Mouse (Mus musculus) CH12.LX (cell line): Measurements from ENCODE around the gene Cald1. TPM values are rescaled to one million over a fixed set of nuclear protein-coding genes. Genes with fewer than 3 reads are reported as not detected.

Source experiments
- DNase-seq: peaks from one replicate; pipeline ENCODE4 v3.0.0-alpha.2; 2013; ENCODE audit errors: extremely low read depth
- H3K27ac ChIP-seq: 2 replicates; pipeline ENCODE4 v1.5.1; 2012; ENCODE audit warnings: low read depth, mild to moderate bottlenecking, control low read depth, moderate library complexity; ENCODE audit not compliant: insufficient read depth
- H3K27me3 ChIP-seq: replicated peaks from 2 replicates; pipeline ENCODE3; 2012; ENCODE audit warnings: inconsistent platforms
- H3K36me3 ChIP-seq, 2 experiments: replicated peaks in 1 of 2; 2 replicates each; pipeline versions ENCODE3 to v1.6.1; 2012; ENCODE audit warnings: inconsistent platforms in 1 of 2, low read length in 1 of 2, mild to moderate bottlenecking in 1 of 2, mixed read lengths in 1 of 2, moderate library complexity in 1 of 2; ENCODE audit not compliant: control insufficient read depth in 1 of 2, insufficient read depth in 1 of 2
- H3K4me1 ChIP-seq, 2 experiments: 2 replicates each; pipeline ENCODE4 v1.6.1; 2012; ENCODE audit warnings: inconsistent platforms in 1 of 2, moderate library complexity in 1 of 2; ENCODE audit not compliant: insufficient read depth in 2 of 2, control insufficient read depth in 1 of 2
- H3K4me2 ChIP-seq: 2 replicates; pipeline ENCODE4 v1.6.1; 2012; ENCODE audit warnings: low read depth, mild to moderate bottlenecking, control low read depth; ENCODE audit not compliant: poor library complexity, insufficient read depth, severe bottlenecking
- H3K4me3 ChIP-seq, 3 experiments: fragments of 150-350 bp in 1 of 3; sonication (generic) in 1 of 3; replicated peaks in 1 of 3; 2 replicates each; pipeline versions ENCODE3 to v1.5.1; 2011 to 2012; ENCODE audit warnings: low read depth in 2 of 3, low read length in 2 of 3, mild to moderate bottlenecking in 2 of 3, moderate library complexity in 2 of 3, control low read depth in 1 of 3, improper control_type of control experiment in 1 of 3, inconsistent platforms in 1 of 3, mixed read lengths in 1 of 3; ENCODE audit not compliant: poor library complexity in 1 of 3
- H3K79me2 ChIP-seq: replicated peaks from 2 replicates; pipeline ENCODE4 v1.6.1; 2012; ENCODE audit warnings: mild to moderate bottlenecking, moderate library complexity; ENCODE audit not compliant: control insufficient read depth, poor library complexity, insufficient read depth, severe bottlenecking; ENCODE audit errors: extremely low read depth
- H3K9ac ChIP-seq: 2 replicates; pipeline ENCODE4 v1.6.1; 2012; ENCODE audit warnings: low read depth, mild to moderate bottlenecking, control low read depth, moderate library complexity; ENCODE audit not compliant: insufficient read depth
- H3K9me3 ChIP-seq: replicated peaks from 2 replicates; pipeline ENCODE3; 2012; ENCODE audit warnings: low read length, inconsistent platforms, mixed read lengths
- BHLHE40 ChIP-seq: IDR thresholded peaks from 2 replicates; pipeline ENCODE4 v1.6.1; 2011; ENCODE audit warnings: mild to moderate bottlenecking, low read depth, low read length, improper control_type of control experiment
- CHD1 ChIP-seq: IDR thresholded peaks from 2 replicates; pipeline ENCODE4 v1.6.1; 2012; ENCODE audit warnings: low read depth, low read length, improper control_type of control experiment, inconsistent platforms
- CHD2 ChIP-seq: IDR thresholded peaks from 2 replicates; pipeline ENCODE4 v1.6.1; 2011; ENCODE audit warnings: low read length, improper control_type of control experiment
- ELF1 ChIP-seq: IDR thresholded peaks from 2 replicates; pipeline ENCODE4 v1.6.1; 2014; ENCODE audit warnings: low read depth, mild to moderate bottlenecking, inconsistent platforms, low read length, improper control_type of control experiment
- EP300 ChIP-seq: IDR thresholded peaks from 2 replicates; pipeline ENCODE4 v1.6.1; 2011; ENCODE audit warnings: low read length, improper control_type of control experiment
- ETS1 ChIP-seq: conservative IDR thresholded peaks from 2 replicates; pipeline ENCODE4 v1.6.1; 2012; ENCODE audit warnings: low read depth, mild to moderate bottlenecking, inconsistent platforms, low read length, improper control_type of control experiment, moderate library complexity
- GABPA ChIP-seq: IDR thresholded peaks from 2 replicates; pipeline ENCODE4 v1.6.1; 2012; ENCODE audit warnings: low read depth, low read length, improper control_type of control experiment, inconsistent platforms; ENCODE audit not compliant: insufficient replicate concordance
- HCFC1 ChIP-seq: IDR thresholded peaks from 2 replicates; pipeline ENCODE4 v1.6.1; 2012; ENCODE audit warnings: low read depth, mild to moderate bottlenecking, inconsistent platforms, low read length, improper control_type of control experiment
- IRF4 ChIP-seq: IDR thresholded peaks from 2 replicates; pipeline ENCODE4 v1.6.1; 2014; ENCODE audit warnings: low read depth, mild to moderate bottlenecking, inconsistent platforms, low read length, improper control_type of control experiment
- MAFK ChIP-seq: IDR thresholded peaks from 2 replicates; pipeline ENCODE4 v1.6.1; 2011; ENCODE audit warnings: low read length, improper control_type of control experiment; ENCODE audit not compliant: insufficient replicate concordance
- MAX ChIP-seq: IDR thresholded peaks from 2 replicates; pipeline ENCODE4 v1.6.1; 2011; ENCODE audit warnings: low read length, improper control_type of control experiment
- MAZ ChIP-seq: IDR thresholded peaks from 2 replicates; pipeline ENCODE4 v1.6.1; 2012; ENCODE audit warnings: low read depth, mild to moderate bottlenecking, inconsistent platforms, low read length, improper control_type of control experiment, moderate library complexity
- MYC ChIP-seq: IDR thresholded peaks from 2 replicates; pipeline ENCODE4 v1.6.1; 2011; ENCODE audit warnings: low read depth, mild to moderate bottlenecking, improper control_type of control experiment, low read length
- NELFE ChIP-seq: IDR thresholded peaks from 2 replicates; pipeline ENCODE4 v1.6.1; 2011; ENCODE audit warnings: low read depth, low read length, improper control_type of control experiment
- NRF1 ChIP-seq: IDR thresholded peaks from 2 replicates; pipeline ENCODE4 v1.6.1; 2014; ENCODE audit warnings: low read depth, mild to moderate bottlenecking, inconsistent platforms, low read length, improper control_type of control experiment, moderate library complexity
- POLR2AphosphoS2 ChIP-seq: IDR thresholded peaks from 2 replicates; pipeline ENCODE4 v1.6.1; 2011; ENCODE audit warnings: low read depth, low read length, improper control_type of control experiment
- RAD21 ChIP-seq: IDR thresholded peaks from 2 replicates; pipeline ENCODE4 v1.6.1; 2011; ENCODE audit warnings: low read depth, mild to moderate bottlenecking, low read length, improper control_type of control experiment, moderate library complexity
- RCOR1 ChIP-seq: conservative IDR thresholded peaks from 2 replicates; pipeline ENCODE4 v1.6.1; 2012; ENCODE audit warnings: low read depth, mild to moderate bottlenecking, inconsistent platforms, low read length, improper control_type of control experiment
- SMC3 ChIP-seq: IDR thresholded peaks from 2 replicates; pipeline ENCODE4 v1.6.1; 2011; ENCODE audit warnings: low read depth, low read length, improper control_type of control experiment
- TBP ChIP-seq: conservative IDR thresholded peaks from 2 replicates; pipeline ENCODE4 v1.6.1; 2011; ENCODE audit warnings: low read depth, low read length, improper control_type of control experiment
- TCF12 ChIP-seq: IDR thresholded peaks from 2 replicates; pipeline ENCODE4 v1.6.1; 2014; ENCODE audit warnings: low read depth, mild to moderate bottlenecking, inconsistent platforms, low read length, improper control_type of control experiment
- UBTF ChIP-seq: IDR thresholded peaks from 2 replicates; pipeline ENCODE4 v1.6.1; 2012; ENCODE audit warnings: low read depth, mild to moderate bottlenecking, inconsistent platforms, low read length, improper control_type of control experiment, moderate library complexity
- USF1 ChIP-seq: IDR thresholded peaks from 2 replicates; pipeline ENCODE4 v1.6.1; 2014; ENCODE audit warnings: low read depth, mild to moderate bottlenecking, inconsistent platforms, low read length, improper control_type of control experiment
- USF2 ChIP-seq: conservative IDR thresholded peaks from 2 replicates; pipeline ENCODE4 v1.6.1; 2011; ENCODE audit warnings: low read depth, low read length, improper control_type of control experiment
- ZC3H11A ChIP-seq: IDR thresholded peaks from 2 replicates; pipeline ENCODE4 v1.6.1; 2012; ENCODE audit warnings: low read depth, mild to moderate bottlenecking, inconsistent platforms, low read length, improper control_type of control experiment
- ZNF384 ChIP-seq: IDR thresholded peaks from 2 replicates; pipeline ENCODE4 v1.6.1; 2012; ENCODE audit warnings: low read depth, low read length, improper control_type of control experiment, inconsistent platforms
- dilution Hi-C: fragments of 300-500 bp; cut with MboI; formaldehyde crosslinking; loops from 2 replicates; pipeline ENCODE4 v1.14.3; 2020; ENCODE audit warnings: low sequenced_read_pairs; ENCODE audit not compliant: extremely low pct_unique_long_range_greater_than_20kb, extremely low pct_ligation_motif_present
- in situ Hi-C: fragments of 300-500 bp; cut with MboI; formaldehyde crosslinking; loops from 3 replicates; pipeline ENCODE4 v1.14.3; 2019; ENCODE audit warnings: low sequenced_read_pairs, low pct_ligation_motif_present, low pct_unique_long_range_greater_than_20kb, mixed read lengths
- polyA plus RNA-seq: library from polyadenylated mRNA; unstranded; fragments of >175 nt; gene quantifications from 2 replicates; pipeline ENCODE4 v1.2.1, GENCODE M21; 2012; ENCODE audit warnings: low read depth; ENCODE audit not compliant: insufficient read length
- total RNA-seq, 2 experiments: library from RNA; depleted of rRNA; stranded (reverse); fragments of 300-350 nt in 1 of 2; fragments of >200 nt in 1 of 2; gene quantifications; 2 replicates each; pipeline ENCODE4 v1.2.3; 2012 to 2014

Gene Cald1
- total and polyA plus RNA-seq, 3 experiments: 0.55 to 4.0 (median 1.1) TPM

DNA sequence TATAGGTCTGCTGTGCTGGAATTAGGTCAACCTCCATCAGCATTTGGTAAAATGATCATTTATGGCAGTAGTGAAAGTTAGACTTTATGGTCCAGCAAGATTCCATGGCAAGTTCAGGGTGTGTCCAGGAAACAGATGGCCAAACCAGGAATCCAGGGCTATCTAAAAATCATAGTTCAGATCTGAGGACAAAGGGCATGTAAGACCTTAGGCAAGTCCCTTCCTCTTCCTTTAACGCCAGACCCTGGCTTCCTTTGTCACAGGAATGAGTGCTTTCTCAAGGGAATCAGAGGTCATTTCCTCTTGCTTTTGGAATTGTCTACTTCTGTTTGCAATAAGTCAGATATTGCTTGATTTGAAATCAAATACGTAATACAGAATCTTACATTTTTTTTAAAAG, 90.7 kb downstream of the Cald1 start:
- Histone ChIP-seq H3K9me3 (no peaks in the 10 kb centered on the region), H3K27me3 (no peaks in the 10 kb centered on the region), H3K27ac (no peak overlapping the region), H3K4me1 (peaks cover 2 to 7% of the 10 kb centered on the region in 2 experiments; a peak in 3 of 4 replicates), H3K4me3 (no peak overlapping the region), H3K79me2 (no peaks in the 10 kb centered on the region), H3K9ac (no peak overlapping the region), H3K4me2 (no peak overlapping the region), H3K36me3 (no peaks in the 10 kb centered on the region)
- in situ Hi-C loops: no loop called here
- dilution Hi-C loops: no loop called here
- DNase-seq: no peak
- no peak for TF ChIP-seq MYC
- no peak for TF ChIP-seq CHD1
- no peak for TF ChIP-seq MAZ
- TF ChIP-seq NRF1: no peak
- no peak for TF ChIP-seq ELF1
- TF ChIP-seq ZC3H11A: no peak
- TF ChIP-seq MAFK: no peak
- no peak for TF ChIP-seq ETS1
- no peak for TF ChIP-seq HCFC1
- TF ChIP-seq SMC3: no peak
- TF ChIP-seq POLR2AphosphoS2: no peak
- TF ChIP-seq BHLHE40: no peak
- no peak for TF ChIP-seq RCOR1
- no peak for TF ChIP-seq TCF12
- TF ChIP-seq RAD21: no peak
- no peak for TF ChIP-seq EP300
- TF ChIP-seq GABPA: no peak
- no peak for TF ChIP-seq TBP
- no peak for TF ChIP-seq ZNF384

DNA sequence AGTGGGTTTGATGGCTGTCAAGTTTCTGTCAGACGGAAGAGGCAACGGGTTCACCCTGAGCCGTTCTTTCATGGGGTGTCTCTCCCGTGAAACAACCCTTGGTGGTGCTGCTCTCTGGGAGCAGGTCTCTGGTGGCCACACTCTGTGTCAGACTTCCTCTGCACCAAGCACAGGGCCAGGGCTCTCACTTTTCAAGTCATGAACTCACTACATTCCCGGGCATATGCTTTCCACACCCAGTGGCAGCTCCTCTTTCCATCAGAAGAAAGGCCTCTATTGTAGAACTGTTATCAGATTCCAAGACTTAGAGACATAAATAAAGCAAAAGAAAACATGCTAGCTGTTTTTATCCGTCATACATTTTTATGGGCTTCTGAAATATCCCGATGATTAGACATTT, 93.1 kb downstream of the Cald1 start:
- Histone ChIP-seq H3K9me3 (no peaks in the 10 kb centered on the region), H3K4me3 (no peak overlapping the region), H3K27me3 (no peaks in the 10 kb centered on the region), H3K79me2 (no peaks in the 10 kb centered on the region), H3K9ac (no peak overlapping the region), H3K36me3 (no peaks in the 10 kb centered on the region), H3K4me1 (peaks cover 2 to 7% of the 10 kb centered on the region in 2 experiments; a peak in 3 of 4 replicates), H3K4me2 (no peak overlapping the region), H3K27ac (no peak overlapping the region)
- no peak for DNase-seq
- dilution Hi-C loops (no loop called here), in situ Hi-C loops (no loop called here)
- TF ChIP-seq IRF4 (no peak), RAD21 (no peak), MAX (no peak), USF1 (no peak), RCOR1 (no peak), ELF1 (no peak), CHD2 (no peak), EP300 (no peak), USF2 (no peak), MAFK (no peak), NELFE (no peak), UBTF (no peak), SMC3 (no peak)
